Mouse (Mus musculus) embryo, embryonic 11 days (tissue): Measurements from ENCODE around the gene Pno1.
A peak's percentile ranks its signal among the peaks of the same experiment; 100 is the strongest.
"Not testable (repeated sequence)": the region's sequence is repeated elsewhere in the genome, so short reads cannot be mapped to it uniquely, and the experiment has no call there.

Source experiments
- DNase-seq: peaks from one replicate; pipeline ENCODE4 v3.0.0-alpha.2; 2015

The Pno1 gene

DNA sequence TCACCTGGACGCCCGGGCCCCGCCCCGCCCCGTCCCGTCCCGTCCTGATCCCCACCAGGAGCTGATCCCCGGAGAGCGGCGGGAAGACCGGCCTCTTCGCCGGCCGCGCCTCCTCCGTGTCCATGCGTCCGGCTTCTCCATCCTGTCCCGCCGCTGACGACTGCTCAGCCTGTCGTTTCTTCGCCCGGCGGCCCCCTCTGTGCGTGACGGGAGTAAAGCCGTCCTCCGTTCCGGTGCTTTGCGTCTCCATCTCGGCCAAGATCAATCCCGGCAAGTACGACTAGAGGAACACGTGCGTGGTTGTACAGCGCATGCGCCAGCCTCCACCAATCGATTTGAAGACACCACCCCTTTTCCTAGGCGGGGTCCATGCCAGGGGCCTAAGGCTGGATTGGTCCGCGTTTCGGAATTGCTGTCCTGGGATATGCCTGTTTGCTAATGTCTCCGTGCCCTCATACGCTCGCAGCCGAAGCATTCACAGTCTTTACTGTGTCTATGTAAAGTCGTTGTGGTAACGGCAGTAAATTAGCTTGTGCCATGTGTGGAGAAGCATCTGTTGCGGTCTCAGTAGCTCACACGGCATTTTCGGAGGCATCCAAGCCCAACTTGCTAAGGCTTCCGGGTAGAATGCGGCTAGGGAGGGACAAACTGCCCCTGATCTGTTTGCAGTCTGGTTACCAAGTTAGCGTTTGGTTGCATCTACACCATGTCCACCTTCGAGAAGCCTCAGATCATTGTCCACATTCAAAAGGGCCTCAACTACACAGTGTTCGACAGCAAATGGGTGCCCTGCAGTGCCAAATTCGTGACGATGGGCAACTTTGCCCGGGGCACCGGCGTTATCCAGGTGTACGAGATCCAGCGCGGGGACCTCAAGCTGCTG, at the start of gene Pno1:
Pno1 (minus strand) TSS at position 311 of the 883 bp plus-strand sequence.
- peak; percentile 96 for DNase-seq

DNA sequence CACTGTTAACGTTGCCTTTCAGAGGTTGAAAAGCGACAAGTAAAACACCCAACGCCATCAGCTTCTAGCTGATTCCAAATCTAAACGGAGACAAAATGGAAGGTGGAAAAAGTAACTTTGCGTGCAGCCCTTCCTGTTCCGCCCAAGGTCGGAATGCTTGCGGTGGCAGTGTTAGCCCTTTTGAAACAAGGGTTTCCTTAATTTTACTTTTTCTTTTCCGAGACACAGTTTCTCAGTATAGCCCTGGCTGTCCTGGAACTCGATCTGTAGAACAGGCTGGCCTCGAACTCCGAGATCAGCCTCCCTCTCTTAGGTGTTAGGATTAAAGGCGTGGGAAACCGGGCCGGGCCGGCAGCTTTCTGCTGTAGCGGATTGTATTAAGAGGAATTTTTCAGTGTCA, 46.5 kb upstream of the Pno1 start:
- DNase-seq = peak; percentile 47

DNA sequence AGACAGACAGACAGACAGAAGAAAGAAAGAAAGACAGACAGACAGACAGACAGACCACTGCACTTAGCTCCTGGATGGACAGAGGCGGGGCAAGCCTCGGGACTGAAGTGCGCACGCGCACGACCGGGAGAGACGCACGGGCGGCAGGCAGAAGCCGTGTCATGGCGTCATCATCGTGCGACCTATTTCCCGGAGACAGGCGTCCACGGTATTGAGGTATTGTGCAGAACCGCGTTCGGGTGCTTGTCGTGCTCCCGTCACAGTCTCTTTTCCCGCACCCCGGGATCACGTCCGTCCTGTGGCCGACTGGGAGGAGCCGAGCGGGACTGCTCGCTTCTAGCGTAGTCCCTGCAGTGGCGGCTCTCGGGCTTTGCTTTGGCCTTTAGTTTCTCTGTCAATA, 46.1 kb upstream of the Pno1 start, which contains the start of gene C1d:
C1d (plus strand) TSS at position 137 of the 400 bp plus-strand sequence.
- DNase-seq = peak; percentile 97

DNA sequence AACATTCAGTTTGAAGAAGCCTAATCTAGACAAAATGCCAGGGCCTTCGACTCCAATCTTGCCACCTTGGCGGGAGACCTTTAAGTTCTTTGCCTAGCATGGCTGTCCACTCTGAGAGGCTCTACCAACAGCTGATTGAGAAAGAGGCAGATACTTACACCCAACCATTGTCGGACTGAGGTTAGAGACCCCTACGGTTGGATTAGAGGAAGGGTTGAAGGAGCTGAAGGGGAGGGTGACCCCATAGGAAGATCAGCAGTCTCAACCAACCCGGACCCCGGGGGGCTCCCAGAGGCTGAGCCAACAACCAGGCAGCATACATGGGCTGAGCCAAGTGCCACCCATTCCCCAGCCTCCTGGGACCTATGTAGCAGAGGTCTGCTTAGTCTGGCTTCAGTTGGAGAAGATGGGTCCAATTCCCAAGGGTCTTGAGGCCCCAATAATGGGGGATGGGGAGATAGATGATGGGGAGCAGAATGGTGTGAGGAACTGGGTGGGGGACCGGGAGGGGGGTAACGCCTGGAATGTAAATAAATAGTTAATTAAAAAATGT, 45.5 kb upstream of the Pno1 start:
- peak; percentile 32 for DNase-seq

DNA sequence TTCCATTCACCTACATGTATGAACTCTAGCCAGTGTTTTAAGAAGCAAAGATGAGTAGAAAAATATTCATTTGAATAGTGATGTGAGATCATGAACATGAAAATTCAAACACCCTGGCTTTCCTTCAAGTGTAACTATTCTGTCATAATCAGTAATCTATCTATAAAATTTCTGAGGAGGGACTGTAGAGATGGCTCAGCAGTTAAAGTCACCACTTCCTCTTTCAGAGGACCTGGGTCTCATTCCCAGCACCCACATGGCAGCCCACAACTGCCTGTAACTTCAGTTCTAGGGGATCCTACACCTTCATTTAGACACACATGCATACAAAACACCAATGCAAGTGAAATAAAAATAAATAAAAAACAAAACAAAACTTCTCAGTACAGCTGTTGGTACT, 37.3 kb upstream of the Pno1 start:
- DNase-seq = no peak

DNA sequence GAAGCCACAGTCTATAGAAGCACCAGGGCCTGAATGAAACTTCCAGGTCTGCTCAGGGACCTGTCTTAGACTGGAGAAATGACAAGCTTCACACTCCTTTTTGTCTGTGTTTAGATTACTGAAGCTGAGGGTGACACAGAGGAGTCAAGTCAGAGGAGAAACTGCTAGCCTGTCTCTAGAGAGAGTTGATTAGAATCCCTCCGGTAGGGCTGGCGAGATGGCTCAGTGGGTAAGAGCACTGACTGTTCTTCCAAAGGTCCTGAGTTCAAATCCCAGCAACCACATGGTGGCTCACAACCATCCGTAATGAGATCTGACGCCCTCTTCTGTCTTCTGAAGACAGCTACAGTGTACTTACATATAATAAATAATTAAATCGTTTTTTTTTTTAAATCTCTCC, 27.2 kb upstream of the Pno1 start:
- not testable (repeated sequence) for DNase-seq

DNA sequence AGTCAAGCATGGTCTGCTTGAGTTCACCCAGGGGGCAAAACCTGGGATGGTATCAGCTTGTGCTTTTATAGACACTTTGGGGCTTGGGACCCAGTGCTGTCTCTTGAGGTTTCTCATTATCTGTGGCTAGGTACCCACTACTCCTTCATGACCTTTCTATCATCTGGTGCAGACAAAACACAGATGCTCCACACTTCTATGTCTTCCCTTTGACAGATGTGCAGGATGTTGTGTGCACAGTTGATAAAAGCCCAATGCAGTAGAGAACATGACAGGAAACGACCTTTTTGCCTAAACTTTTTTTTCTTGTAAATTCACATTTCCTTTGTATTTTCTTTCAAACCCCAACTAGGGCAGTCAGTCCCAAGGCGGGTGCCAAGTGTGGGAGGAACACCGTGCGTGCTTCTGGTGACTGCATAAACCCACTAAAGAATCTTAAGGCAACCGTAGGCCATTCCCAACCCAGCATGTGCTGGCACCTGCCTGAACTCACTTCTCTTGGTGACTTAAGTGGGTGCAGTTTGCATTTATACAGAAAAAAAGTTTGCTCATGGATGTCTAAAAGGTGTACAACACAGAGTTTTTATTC, 25.2 kb upstream of the Pno1 start:
- DNase-seq = no peak

DNA sequence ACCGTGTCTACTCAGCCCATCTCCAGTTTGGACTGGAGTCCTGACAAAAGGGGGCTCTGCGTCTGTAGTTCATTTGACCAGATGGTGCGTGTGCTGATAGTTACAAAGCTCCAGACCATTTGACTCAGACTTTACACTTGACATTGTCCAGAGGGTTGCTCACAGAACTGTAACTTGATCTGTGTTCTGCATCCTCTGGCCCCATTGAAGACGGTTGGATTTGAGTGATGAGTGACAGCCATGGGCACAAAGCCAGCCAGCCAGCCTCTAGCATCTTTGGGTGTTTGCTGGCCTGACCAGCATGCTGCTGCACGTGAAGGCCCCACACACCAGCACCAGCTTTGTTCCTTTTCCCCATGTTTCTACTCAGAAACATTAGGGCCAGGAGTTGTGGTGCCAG, 21.4 kb upstream of the Pno1 start:
- DNase-seq = peak; percentile 2

DNA sequence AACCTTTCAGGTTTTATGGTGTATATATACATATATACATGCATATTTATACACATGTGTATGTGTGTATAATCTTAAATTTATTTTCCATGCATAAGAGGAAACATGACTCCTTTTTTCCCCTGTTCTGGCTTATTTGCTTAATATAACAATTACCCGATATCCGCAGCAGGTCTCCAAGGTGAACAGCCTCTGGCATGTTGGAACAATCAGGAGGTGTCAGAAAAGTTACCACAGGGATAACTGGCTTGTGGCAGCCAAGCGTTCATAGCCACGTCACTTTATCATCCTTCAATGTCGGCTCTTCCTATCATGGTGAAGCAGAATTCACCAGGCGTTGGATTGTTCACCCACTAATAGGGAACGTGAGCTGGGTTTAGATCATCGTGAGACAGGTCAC, 9.8 kb upstream of the Pno1 start:
- no peak for DNase-seq

DNA sequence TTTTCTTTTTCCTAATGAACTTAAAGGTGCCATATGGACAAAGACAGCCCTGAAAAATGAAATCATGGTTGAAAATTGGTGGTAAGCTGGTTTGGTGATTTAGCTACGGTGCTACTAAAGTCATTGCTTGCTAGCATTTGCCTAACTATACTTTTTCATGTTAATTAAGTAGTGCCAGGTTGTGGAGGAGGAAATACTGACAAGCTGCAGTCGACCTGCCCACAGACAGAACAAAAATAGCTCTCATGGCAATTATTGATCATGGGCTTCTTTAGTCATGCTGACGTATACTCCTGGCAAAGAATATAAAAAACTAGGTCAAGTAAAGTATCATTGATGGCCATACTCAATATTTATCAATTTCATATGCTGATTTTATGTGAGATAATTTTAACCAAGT, 4.1 kb upstream of the Pno1 start:
- no peak for DNase-seq

DNA sequence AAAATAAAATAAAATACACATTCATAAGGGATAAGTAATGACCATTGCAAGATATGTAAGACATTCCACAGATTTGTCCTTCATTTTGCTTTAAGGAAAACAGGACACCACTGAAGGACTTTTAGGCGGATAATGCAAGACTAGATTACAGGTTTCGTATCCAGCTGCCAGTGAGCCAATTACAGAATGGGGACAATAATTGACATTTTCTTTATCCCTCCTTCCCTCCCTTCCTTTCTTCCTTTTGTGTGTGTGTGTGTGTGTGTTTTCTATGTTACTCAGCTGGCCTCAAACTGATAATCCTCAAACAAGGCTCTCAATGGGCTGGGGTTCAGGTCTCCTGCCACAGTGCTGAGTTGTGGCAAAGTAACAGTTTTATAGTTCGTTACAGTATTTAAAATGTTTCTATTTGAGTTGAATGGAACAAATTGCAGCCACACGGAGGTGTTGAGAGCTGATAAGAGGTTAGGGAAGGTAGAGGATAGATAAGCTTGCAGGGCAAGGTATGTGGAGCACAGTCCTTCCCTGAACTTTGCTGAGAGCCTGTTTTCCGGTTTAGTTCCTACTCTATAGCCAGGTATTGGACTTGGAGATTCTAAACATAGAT, 1.6 kb upstream of the Pno1 start:
- DNase-seq = no peak

DNA sequence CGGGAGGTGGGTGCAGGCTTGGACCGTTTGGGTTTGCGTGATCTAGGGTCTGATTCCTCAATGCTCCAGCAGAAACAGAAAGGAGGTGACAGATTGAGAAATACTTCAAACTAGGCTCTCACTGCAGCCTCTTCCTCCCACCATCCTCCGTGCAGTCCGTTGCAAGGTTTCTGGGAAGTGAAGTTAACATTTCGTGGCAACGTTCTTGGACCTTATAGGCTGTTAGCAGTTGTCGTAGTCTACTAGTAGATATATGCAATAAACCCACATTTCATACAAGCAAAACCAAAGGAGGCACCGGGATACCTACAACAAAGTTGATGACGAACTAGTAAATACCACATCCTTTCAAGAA, 750 bp upstream of the Pno1 start:
- DNase-seq = no peak

DNA sequence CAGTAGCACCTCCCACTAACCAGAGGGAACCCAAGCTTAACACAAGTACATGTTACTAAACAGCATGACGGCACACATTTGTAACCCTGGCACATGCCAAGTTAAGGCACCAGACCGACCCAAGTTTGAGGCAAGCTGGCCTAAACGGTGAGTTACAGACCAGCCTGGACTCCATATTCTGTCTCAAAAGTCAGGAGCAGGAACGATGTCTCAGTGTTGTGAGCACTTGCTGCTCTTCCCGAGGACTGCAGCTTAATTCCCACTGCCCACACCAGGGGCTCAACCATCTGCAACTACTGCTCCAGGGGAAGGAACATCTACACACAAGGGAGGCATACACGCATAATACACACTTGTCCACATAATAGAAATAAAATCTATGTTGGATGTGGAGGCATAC, 8.9 kb downstream of the Pno1 start:
- no peak for DNase-seq

DNA sequence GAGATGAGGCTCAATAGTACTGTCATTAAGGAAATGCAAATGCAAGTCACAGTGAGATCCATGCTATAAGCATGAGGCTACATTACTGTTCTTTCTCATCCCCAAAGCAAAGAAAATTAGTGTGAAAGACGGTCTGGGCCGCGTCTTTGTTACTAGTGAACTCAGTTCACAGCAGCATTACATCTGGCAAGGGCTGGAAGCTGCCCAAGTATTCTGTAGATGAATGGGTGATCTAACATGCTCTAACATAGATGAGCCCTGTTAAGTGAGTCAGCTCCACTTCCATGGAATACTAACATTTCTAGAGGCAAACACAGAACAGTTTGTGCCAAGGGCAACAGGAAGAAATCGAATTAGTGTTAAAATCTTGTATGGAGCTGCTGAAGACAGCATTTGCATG, 10.4 kb downstream of the Pno1 start:
- DNase-seq = no peak

DNA sequence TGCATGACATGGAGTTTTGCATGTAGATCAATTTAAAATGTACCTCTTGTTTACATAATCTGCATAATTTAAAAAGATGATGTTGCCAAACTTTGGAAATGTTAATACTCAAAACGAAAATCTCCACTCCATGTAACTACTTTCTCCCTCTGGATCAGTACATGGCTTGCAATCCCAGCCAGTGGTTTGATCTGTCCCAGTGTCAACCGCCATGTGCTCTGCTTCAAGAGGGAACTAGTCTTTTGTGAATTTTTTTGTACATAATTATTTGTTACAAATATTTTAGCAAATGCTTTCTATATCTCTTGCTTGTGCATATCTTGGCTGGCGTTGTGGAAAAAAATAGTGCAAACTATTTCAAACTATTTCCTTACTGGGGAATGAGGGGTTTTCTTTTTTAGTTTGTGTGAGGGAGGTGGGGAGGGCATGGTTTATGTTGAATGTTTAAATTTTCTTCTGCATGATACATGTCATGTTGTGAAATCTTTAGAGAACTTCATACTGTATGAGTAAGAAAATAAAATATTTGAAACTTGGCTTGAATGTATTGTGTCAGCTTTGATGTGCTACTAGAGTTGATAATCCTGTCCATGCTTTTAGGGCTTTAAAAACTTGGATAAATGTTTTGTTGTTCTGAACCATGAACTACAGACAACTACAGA, 11.4 kb downstream of the Pno1 start:
- no peak for DNase-seq

DNA sequence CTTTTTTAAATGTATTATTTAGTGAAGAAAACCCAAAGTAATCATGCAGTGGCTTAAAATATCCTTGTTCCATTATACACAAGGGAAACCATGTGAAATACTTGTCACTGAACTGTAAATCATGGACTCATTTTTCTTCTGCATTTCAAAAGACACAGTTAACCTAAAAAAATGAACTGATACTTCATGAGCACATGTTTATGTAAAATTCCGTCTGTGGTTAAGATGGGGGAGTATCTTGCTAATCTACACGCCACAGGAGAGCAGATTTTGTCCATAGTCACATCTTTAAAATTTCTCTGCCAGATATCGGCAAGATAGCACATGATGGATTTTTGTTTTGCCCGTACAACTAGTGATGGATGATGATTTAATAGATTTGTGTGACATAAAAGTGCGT, 12.2 kb downstream of the Pno1 start:
- DNase-seq = no peak

DNA sequence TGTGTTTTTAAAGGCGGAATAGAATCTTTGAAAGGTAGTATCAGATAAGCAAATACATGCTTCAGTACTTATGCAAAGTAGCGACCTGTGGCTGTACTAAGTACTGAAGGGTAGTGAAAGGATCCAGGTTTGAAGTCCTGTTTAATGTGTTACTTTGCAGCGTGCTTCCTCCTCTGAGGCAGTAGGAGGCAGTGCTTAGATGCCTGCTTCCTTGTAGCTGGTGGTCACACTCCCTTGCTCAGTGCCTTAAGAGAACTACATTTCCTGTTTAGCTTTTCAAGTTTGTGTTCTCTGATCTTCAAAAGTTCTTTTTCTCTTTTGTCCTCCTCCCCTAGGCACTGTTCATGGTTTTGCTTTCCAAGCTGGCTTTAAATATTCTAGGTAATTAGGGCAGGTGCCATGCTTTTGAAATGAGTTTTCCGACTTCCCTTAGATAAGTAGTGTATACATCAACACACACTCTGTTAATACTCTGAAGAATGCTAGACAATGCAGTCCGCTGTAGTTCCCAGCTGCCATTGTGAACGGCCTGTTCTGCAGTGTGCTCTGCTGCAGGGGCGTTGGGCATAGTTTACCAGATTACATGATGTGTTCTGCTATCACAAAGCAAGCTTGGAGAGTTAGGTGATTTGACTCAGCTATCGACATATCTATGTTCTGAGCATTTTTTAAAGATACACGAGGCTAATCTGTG, 19.1 kb downstream of the Pno1 start:
- DNase-seq = no peak

DNA sequence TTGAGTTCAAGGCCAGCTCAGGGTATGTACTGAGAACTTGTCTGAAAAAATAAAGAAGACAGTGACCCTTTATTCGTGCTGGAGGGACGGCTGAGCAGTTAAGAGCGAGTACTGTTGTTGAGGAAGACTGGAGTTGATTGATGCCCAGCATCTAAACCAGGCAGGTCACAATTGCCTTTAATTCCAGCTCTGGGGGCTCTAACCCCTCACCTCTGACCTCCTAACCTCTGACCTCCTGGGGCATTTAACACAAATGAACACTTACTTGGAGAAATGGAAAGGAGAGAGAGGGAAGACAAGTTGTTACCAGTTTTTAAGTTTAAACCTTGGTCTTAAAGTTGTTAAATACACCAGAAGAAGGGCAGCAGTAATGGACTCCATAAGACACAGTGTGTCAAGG, 22.6 kb downstream of the Pno1 start:
- DNase-seq = peak; percentile 17

DNA sequence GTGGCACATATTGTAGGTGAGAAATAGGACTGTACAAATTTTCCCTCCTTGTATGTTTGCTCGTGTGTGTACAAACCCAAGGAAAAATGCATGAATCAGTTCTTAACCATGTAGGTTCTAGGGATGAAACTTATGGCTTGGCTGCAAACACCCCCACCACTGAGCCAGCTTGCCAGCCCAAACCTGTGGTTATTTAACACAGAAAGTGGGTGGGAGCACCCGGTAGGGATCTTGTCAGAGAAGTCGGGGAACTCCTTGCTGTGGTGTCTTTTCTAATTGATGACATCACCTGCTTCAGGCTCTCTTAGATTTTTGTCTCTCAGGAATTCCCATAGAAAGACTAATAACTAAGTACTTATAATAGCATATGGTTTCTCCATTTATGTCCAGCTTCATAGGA, 23.7 kb downstream of the Pno1 start:
- no peak for DNase-seq

DNA sequence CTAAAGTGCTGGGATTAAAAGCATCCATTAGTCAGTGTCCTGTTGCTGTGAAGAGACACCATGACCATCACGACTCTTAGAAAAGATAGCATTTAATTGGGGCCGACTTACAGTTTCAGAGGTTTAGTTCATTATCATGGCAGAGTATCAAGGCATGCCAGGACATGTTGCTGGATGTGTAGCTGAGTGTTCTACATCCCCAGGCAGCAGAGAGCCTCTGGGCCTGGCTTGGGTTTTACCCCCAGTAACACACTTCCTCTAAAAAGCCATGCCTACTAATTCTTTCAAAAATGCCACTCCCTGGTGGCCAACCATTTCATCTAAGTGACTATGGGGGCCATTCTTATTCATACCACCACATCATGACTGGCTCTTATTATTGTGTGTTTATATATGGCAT, 28.2 kb downstream of the Pno1 start:
- no peak for DNase-seq

DNA sequence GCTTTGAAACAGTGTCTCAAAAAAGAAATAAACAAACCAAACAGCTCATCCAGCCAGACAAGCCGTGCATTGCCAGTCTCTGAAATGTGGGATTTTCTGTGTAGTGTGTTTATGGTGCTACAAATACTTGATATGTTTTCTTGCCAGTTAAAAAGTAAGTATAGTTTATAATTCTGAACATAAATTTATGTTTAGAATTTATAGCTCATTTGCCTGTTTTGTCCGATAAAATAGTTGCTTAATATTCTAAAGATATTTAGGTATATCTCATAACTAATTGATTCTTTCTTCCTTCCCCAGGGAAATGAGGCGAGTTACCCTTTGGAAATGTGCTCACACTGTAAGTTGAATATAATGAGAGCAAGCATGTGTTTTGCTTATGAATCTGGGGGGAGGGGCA, 29.6 kb downstream of the Pno1 start, which contains the start of gene Wdr92:
Wdr92 (plus strand) TSS at position 301 of the 400 bp plus-strand sequence.
- DNase-seq = no peak

DNA sequence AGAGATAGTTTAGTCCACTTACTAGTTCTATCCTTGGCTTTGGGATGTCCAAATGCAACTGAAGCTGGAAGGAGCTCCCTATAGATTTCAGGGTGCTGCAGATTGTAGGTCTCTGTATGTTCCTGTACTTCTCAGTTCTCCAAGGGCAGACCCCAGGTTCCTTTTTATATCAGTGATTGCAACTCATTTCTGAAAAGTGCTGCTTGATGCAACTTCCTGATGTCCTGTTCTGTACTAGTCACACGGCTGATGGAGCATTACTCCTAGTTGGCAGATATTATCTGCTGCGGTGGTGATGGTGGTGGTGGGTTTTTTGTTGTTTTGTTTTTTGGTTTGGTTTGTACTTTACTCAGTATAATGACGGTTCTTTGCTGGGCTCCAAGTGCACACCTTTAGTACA, 30.6 kb downstream of the Pno1 start:
- DNase-seq = no peak

DNA sequence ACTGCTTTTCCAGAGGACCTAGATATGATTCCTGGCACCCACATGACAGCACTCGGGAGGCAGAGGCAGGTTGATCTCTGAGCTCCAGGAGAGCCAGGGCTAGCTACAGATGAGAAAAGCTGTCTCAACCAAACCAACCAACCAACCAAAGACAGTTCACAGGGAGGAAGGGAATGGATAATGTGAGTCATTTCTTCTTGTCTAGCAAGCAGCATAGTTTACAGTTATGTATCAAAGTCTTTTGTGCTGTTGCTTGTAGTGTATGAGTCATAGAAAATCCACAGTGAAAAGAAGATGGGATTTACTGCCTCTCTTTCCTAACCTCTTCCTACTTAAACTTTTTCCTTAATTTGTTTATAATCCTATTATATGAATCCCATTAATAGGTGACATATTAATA, 34.7 kb downstream of the Pno1 start:
- no peak for DNase-seq
